In the genomic region with DNA sequence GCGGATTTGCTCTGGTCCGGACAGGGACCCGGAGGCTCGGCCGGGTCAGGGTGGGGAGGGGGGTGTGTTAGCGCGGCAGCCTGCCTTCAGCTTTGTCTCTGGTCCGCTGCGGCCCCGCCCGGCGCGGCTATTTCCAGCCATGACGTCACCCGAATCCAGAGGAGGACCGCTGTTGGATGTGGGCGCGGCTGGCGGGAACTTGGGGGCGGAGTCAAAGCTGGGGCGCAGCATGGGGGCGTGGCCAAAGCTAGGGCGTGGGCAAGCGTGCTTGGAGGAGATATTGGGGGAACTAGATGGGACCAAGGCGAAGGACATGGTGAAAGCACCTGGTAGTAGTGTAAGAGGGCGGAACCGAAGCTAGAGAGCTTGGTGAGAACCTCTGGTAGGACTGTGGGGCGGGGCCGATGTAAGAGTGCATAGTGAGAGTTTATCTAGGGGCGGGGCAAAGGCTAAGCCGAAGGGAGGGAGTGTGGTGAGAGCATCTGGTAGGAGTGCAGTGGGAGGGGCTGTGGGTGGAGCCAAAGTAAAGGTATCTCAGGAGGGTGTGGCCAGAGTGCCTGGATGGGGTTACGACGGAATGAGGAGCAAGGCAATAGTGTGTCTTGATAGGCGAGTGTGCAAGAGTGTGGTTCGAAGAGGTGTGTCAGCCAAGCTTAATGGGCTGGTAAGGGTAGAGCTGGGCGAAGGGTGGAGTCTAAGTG, we compare ENCODE assay signal across 8 mouse cellular contexts. TPM values are rescaled to one million over a fixed set of nuclear protein-coding genes. Genes with fewer than 3 reads are reported as not detected.
DNase-seq lines count a peak whose midpoint lies in the region; ATAC-seq and TF ChIP-seq lines count a peak whose summit lies in the region.

No protein-coding gene starts in this region.

- ATAC-seq in erythroblast, adult 5-6 weeks (replicated peaks; ENCODE audit: low FRiP score, poor library complexity, severe bottlenecking) = peak; percentile 81
- peak; percentile 87 for ATAC-seq in heart, embryonic 11.5 days (replicated peaks; ENCODE audit: insufficient number of reproducible peaks, low FRiP score, low TSS enrichment)
- peak; percentile 87 for ATAC-seq in kidney, embryonic 16.5 days (ENCODE audit: low FRiP score, low TSS enrichment)

- peak overlapping the region; percentile 97 for H3K9ac ChIP-seq in heart, embryonic 11.5 days (ENCODE audit: low read depth, low read length)
- peak overlapping the region; percentile 95 for H3K9ac ChIP-seq in kidney, embryonic 16.5 days (replicated peaks; ENCODE audit: low read length)
- H3K9ac ChIP-seq in liver, adult 2 months (ENCODE audit: low read depth, low read length) = peak overlapping the region; percentile 99

- H3ac ChIP-seq in myocyte (ENCODE audit: control insufficient read depth, insufficient read length) = peak overlapping the region; percentile 34

- peak overlapping the region; percentile 98 for H3K27ac ChIP-seq in heart, embryonic 11.5 days (ENCODE audit: low read depth, low read length)
- peak overlapping the region; percentile 97 for H3K27ac ChIP-seq in kidney, embryonic 16.5 days (ENCODE audit: low read length)
- peak overlapping the region; percentile 96 for H3K27ac ChIP-seq in liver, adult 2 months (replicated peaks; ENCODE audit: insufficient read depth, low read depth, low read length)

- H3K4me2 ChIP-seq in heart, embryonic 11.5 days = peak overlapping the region; percentile 78
- peak overlapping the region; percentile 70 for H3K4me2 ChIP-seq in kidney, embryonic 16.5 days (replicated peaks; ENCODE audit: low read depth, low read length)
- peak overlapping the region; percentile 57 for H3K4me2 ChIP-seq in myocyte (ENCODE audit: low read depth)

- H3K36me3 ChIP-seq in heart, embryonic 11.5 days (ENCODE audit: control insufficient read depth, insufficient read depth, low read length) = peaks cover 23% of the 10 kb centered on the region
- peaks cover 24% of the 10 kb centered on the region for H3K36me3 ChIP-seq in kidney, embryonic 16.5 days (ENCODE audit: insufficient read depth, low read length)
- peaks cover 15% of the 10 kb centered on the region; the same call in 1 of the 2 replicates for H3K36me3 ChIP-seq in liver, adult 2 months (ENCODE audit: control insufficient read depth, insufficient read depth, low read length)
- H3K36me3 ChIP-seq in myocyte (ENCODE audit: control insufficient read depth, insufficient read depth) = peaks cover 6% of the 10 kb centered on the region
- H3K36me3 ChIP-seq in splenic B cell, adult 2 months (ENCODE audit: control insufficient read depth, insufficient read depth, low read length, poor library complexity, severe bottlenecking) = no peaks in the 10 kb centered on the region

- peaks cover 23% of the 10 kb centered on the region for H3K4me1 ChIP-seq in heart, embryonic 11.5 days (ENCODE audit: control insufficient read depth, insufficient read depth, low read length)
- peaks cover 40% of the 10 kb centered on the region for H3K4me1 ChIP-seq in kidney, embryonic 16.5 days (ENCODE audit: insufficient read depth, low read length)
- peaks cover 28% of the 10 kb centered on the region for H3K4me1 ChIP-seq in liver, adult 2 months (ENCODE audit: control insufficient read depth, insufficient read depth, low read length)

- H3K79me2 ChIP-seq in liver, adult 2 months (ENCODE audit: control insufficient read depth, insufficient read depth, low read length) = peaks cover 23% of the 10 kb centered on the region; the same call in 1 of the 2 replicates
- H3K79me2 ChIP-seq in myocyte (ENCODE audit: control insufficient read depth, insufficient read depth) = no peaks in the 10 kb centered on the region

- TF ChIP-seq POLR2A in liver, adult 2 months (IDR thresholded peaks at IDR 0.05; ENCODE audit: extremely low read depth, insufficient read depth, low read length) = no peak
- TF ChIP-seq POLR2A in myocyte (IDR thresholded peaks at IDR 0.05; ENCODE audit: insufficient read length, low read depth) = peak; percentile 11

- no peaks in the 10 kb centered on the region for H3K27me3 ChIP-seq in heart, embryonic 11.5 days (ENCODE audit: control insufficient read depth, insufficient read depth, low read length)
- H3K27me3 ChIP-seq in kidney, embryonic 16.5 days (ENCODE audit: insufficient read depth, low read length) = no peaks in the 10 kb centered on the region
- no peaks in the 10 kb centered on the region for H3K27me3 ChIP-seq in liver, adult 2 months (ENCODE audit: control insufficient read depth, insufficient read depth, low read length)
- H3K27me3 ChIP-seq in myocyte (ENCODE audit: control insufficient read depth, insufficient read depth, insufficient read length) = no peaks in the 10 kb centered on the region
- H3K27me3 ChIP-seq in splenic B cell, adult 2 months (ENCODE audit: control insufficient read depth, insufficient read depth, low read length, poor library complexity, severe bottlenecking) = no peaks in the 10 kb centered on the region

- no peak for TF ChIP-seq CTCF in liver, adult 2 months (IDR thresholded peaks at IDR 0.05; ENCODE audit: low read depth, low read length)

- no peaks in the 10 kb centered on the region for H3K9me3 ChIP-seq in heart, embryonic 11.5 days (replicated peaks; ENCODE audit: control insufficient read depth, low read length)
- no peaks in the 10 kb centered on the region for H3K9me3 ChIP-seq in kidney, embryonic 16.5 days (ENCODE audit: low read length)

- H3K4me3 ChIP-seq in heart, embryonic 11.5 days (ENCODE audit: low read depth, low read length) = peak overlapping the region; percentile 97
- H3K4me3 ChIP-seq in kidney, embryonic 16.5 days (ENCODE audit: low read length) = peak overlapping the region; percentile 93
- H3K4me3 ChIP-seq in liver, adult 2 months (ENCODE audit: insufficient read depth, low read depth, low read length) = peak overlapping the region; percentile 90
- peak overlapping the region; percentile 31 for H3K4me3 ChIP-seq in myocyte

- peak; percentile 98 for DNase-seq in B cell, adult 2 months
- peak; percentile 91 for DNase-seq in brain, adult 2 months (ENCODE audit: low read depth, low spot score)
- DNase-seq in liver, adult 2 months (ENCODE audit: extremely low read depth, low read depth, low spot score) = peak; percentile 86
- peak; percentile 95 for DNase-seq in splenic B cell, adult 2 months (ENCODE audit: low read depth, low spot score)

- WGBS in heart, embryonic 11.5 days (ENCODE audit: insufficient replicate concordance) = 1% methylated on average over 36 of the region's 36 CpGs
- under 1% methylated on average over 36 of the region's 36 CpGs for WGBS in kidney, embryonic 16.5 days
- 2% methylated on average over 36 of the region's 36 CpGs for WGBS in liver, adult 2 months

TF ChIP-seq in myocyte, 11 proteins besides CTCF, POLR2A, EP300 and RAD21:
- peak; percentile 40 for TF ChIP-seq E2F4 (IDR thresholded peaks at IDR 0.05; ENCODE audit: insufficient read depth)
- TF ChIP-seq TCF12 (IDR thresholded peaks at IDR 0.05; ENCODE audit: insufficient read depth, poor library complexity, severe bottlenecking) = no peak

RNA-seq across cellular contexts. Expression of gene Klf11, which starts 0.7 kb away (rescaled TPM):
- total RNA-seq in erythroblast, adult 5-6 weeks (2015; ENCODE audit: low replicate concordance) = 4.8 and 7.9 TPM in 2 replicates
- 11.8 and 14.8 TPM in 2 replicates for total RNA-seq in erythroblast, adult 5-6 weeks (2017; ENCODE audit: low replicate concordance)
- polyA plus RNA-seq in heart, embryonic 11.5 days (2014; fragmentation: Nextera tagmentation; extraction: Ambion mirVana) = 12.2 and 15.3 TPM in 2 replicates
- 15.6 and 17.0 TPM in 2 replicates for polyA plus RNA-seq in kidney, embryonic 16.5 days (2015; fragmentation: Nextera tagmentation; extraction: Ambion mirVana)
- total RNA-seq in liver, adult 2 months (2014; rRNA removed) = 5.9 and 9.9 TPM in 2 replicates
- polyA plus RNA-seq in liver, adult 2 months (2012; rRNA removed) = 2.8 and 3.5 TPM in 2 replicates
- polyA plus RNA-seq in myocyte (2012; fragmentation: generic; extraction: Trizol) = 4.1 TPM

RNA-seq across cellular contexts. Expression of gene Cys1, which starts 29.8 kb away (rescaled TPM):
- total RNA-seq in erythroblast, adult 5-6 weeks (2015; ENCODE audit: low replicate concordance) = not detected in 2 replicates
- total RNA-seq in erythroblast, adult 5-6 weeks (2017; ENCODE audit: low replicate concordance) = not detected in 2 replicates
- polyA plus RNA-seq in heart, embryonic 11.5 days (2014; fragmentation: Nextera tagmentation; extraction: Ambion mirVana) = 0.66 TPM in 2 replicates
- 11.1 and 13.2 TPM in 2 replicates for polyA plus RNA-seq in kidney, embryonic 16.5 days (2015; fragmentation: Nextera tagmentation; extraction: Ambion mirVana)
- total RNA-seq in liver, adult 2 months (2014; rRNA removed) = 2.8 and 3.1 TPM in 2 replicates
- polyA plus RNA-seq in liver, adult 2 months (2012; rRNA removed) = 4.3 and 5.3 TPM in 2 replicates
- 0.26 TPM for polyA plus RNA-seq in myocyte (2012; fragmentation: generic; extraction: Trizol)

RNA-seq across cellular contexts. Expression of gene Rrm2, which starts 56.2 kb away (rescaled TPM):
- total RNA-seq in erythroblast, adult 5-6 weeks (2015; ENCODE audit: low replicate concordance) = 113 and 145 TPM in 2 replicates
- 150 and 198 TPM in 2 replicates for total RNA-seq in erythroblast, adult 5-6 weeks (2017; ENCODE audit: low replicate concordance)
- 211 and 229 TPM in 2 replicates for polyA plus RNA-seq in heart, embryonic 11.5 days (2014; fragmentation: Nextera tagmentation; extraction: Ambion mirVana)
- polyA plus RNA-seq in kidney, embryonic 16.5 days (2015; fragmentation: Nextera tagmentation; extraction: Ambion mirVana) = 215 and 225 TPM in 2 replicates
- 2.8 and 3.8 TPM in 2 replicates for total RNA-seq in liver, adult 2 months (2014; rRNA removed)
- 0.80 TPM in 2 replicates for polyA plus RNA-seq in liver, adult 2 months (2012; rRNA removed)
- polyA plus RNA-seq in myocyte (2012; fragmentation: generic; extraction: Trizol) = 73.0 TPM

Comparison
In these comparisons a context has a peak if more than half of its experiments do, and no peak if none do; other contexts are left out.
1. Peak in every context shown above with its lines: DNase-seq, ATAC-seq, H3K4me3 ChIP-seq and H3K27ac ChIP-seq.
2. H3K4me3 ChIP-seq: peak in every context shown above with its lines; median percentile 97 in heart, embryonic 11.5 days; 93 in kidney, embryonic 16.5 days; 90 in liver, adult 2 months; 31 in myocyte.
3. RNA of gene Rrm2, which starts 56.2 kb away (polyA plus RNA-seq): 215 to 225 TPM in kidney, embryonic 16.5 days, 211 to 229 TPM in heart, embryonic 11.5 days and 73.0 TPM in myocyte (single experiment); 0.80 TPM in liver, adult 2 months; every median in the first group is over 10 times any median in the second.